Mouse (Mus musculus): ENCODE results near the gene Nprl3. TPM values are rescaled to one million over a fixed set of nuclear protein-coding genes. Genes with fewer than 3 reads are reported as not detected.

Gene Nprl3
- polyA plus RNA-seq, 1 experiment from 2014 or later = 29.8 TPM

- Histone ChIP-seq H3K27me3 (0 out of 2 replicates have a peak, but pooled peaks cover 3% of the 10 kb centered on the region), H3K36me3 (no peaks in the 10 kb centered on the region), H3K4me2 (no peak overlapping the region), H3K9me3 (replicated peaks) (no peaks in the 10 kb centered on the region), H3K4me1 (replicated peaks) (peaks cover 22% of the 10 kb centered on the region; the same call in 1 of the 2 replicates), H3K4me3 (no peak overlapping the region), H3K27ac (no peak overlapping the region), H3K9ac (no peak overlapping the region)
- WGBS = 82% methylated on average over 9 of the region's 9 CpGs
- ATAC-seq (replicated peaks; ENCODE audit: insufficient number of reproducible peaks, insufficient read depth, low FRiP score, low read depth) = no peak
Observed at GRCm38 (mm10) chr11:32190119-32190518, 77.4 kb downstream of the Nprl3 start.

- Histone ChIP-seq H3K27ac (no peak overlapping the region), H3K9ac (no peak overlapping the region), H3K27me3 (no peaks in the 10 kb centered on the region), H3K4me1 (replicated peaks) (peaks cover 22% of the 10 kb centered on the region; the same call in 1 of the 2 replicates), H3K36me3 (no peaks in the 10 kb centered on the region), H3K4me2 (no peak overlapping the region), H3K9me3 (replicated peaks) (no peaks in the 10 kb centered on the region), H3K4me3 (no peak overlapping the region)
- ATAC-seq (replicated peaks; ENCODE audit: insufficient number of reproducible peaks, insufficient read depth, low FRiP score, low read depth) = no peak
- WGBS = 79% methylated on average over 5 of the region's 5 CpGs
Observed at GRCm38 (mm10) chr11:32189434-32189833, 78.1 kb downstream of the Nprl3 start.

- no peaks in the 10 kb centered on the region for H3K36me3 ChIP-seq
- no peak overlapping the region for H3K9ac ChIP-seq
- no peak overlapping the region for H3K27ac ChIP-seq
- H3K4me1 ChIP-seq (replicated peaks) = peaks cover 22% of the 10 kb centered on the region; the same call in 1 of the 2 replicates
- no peak overlapping the region for H3K4me3 ChIP-seq
- ATAC-seq (replicated peaks; ENCODE audit: insufficient number of reproducible peaks, insufficient read depth, low FRiP score, low read depth) = no peak
- H3K27me3 ChIP-seq = no peaks in the 10 kb centered on the region
- H3K4me2 ChIP-seq = no peak overlapping the region
- WGBS = 80% methylated on average over 12 of the region's 12 CpGs
- no peaks in the 10 kb centered on the region for H3K9me3 ChIP-seq (replicated peaks)
Observed at GRCm38 (mm10) chr11:32188881-32189280, 78.6 kb downstream of the Nprl3 start.

- ATAC-seq (replicated peaks; ENCODE audit: insufficient number of reproducible peaks, insufficient read depth, low FRiP score, low read depth) = no peak
- H3K9ac ChIP-seq = no peak overlapping the region
- no peaks in the 10 kb centered on the region for H3K36me3 ChIP-seq
- H3K27ac ChIP-seq = no peak overlapping the region
- 89% methylated on average over 4 of the region's 4 CpGs for WGBS
- H3K27me3 ChIP-seq = no peaks in the 10 kb centered on the region
- H3K4me3 ChIP-seq = no peak overlapping the region
- H3K4me1 ChIP-seq (replicated peaks) = peaks cover 22% of the 10 kb centered on the region; the same call in 1 of the 2 replicates
- no peak overlapping the region for H3K4me2 ChIP-seq
- no peaks in the 10 kb centered on the region for H3K9me3 ChIP-seq (replicated peaks)
Observed at GRCm38 (mm10) chr11:32187256-32187655, 80.3 kb downstream of the Nprl3 start.

GRCm38 (mm10) chr11:32186031-32186430, 81.5 kb downstream of the Nprl3 start:
- WGBS = 67% methylated on average over 3 of the region's 3 CpGs
- Histone ChIP-seq H3K9ac (no peak overlapping the region), H3K36me3 (no peaks in the 10 kb centered on the region), H3K9me3 (replicated peaks) (no peaks in the 10 kb centered on the region), H3K4me2 (no peak overlapping the region), H3K4me1 (replicated peaks) (peaks cover 14% of the 10 kb centered on the region; the same call in 1 of the 2 replicates), H3K27ac (no peak overlapping the region), H3K4me3 (no peak overlapping the region), H3K27me3 (no peaks in the 10 kb centered on the region)
- no peak for ATAC-seq (replicated peaks; ENCODE audit: insufficient number of reproducible peaks, insufficient read depth, low FRiP score, low read depth)

- Histone ChIP-seq H3K27ac (no peak overlapping the region), H3K4me2 (no peak overlapping the region), H3K9ac (no peak overlapping the region), H3K4me1 (replicated peaks) (no peaks in the 10 kb centered on the region), H3K4me3 (no peak overlapping the region), H3K27me3 (no peaks in the 10 kb centered on the region), H3K9me3 (replicated peaks) (no peaks in the 10 kb centered on the region), H3K36me3 (no peaks in the 10 kb centered on the region)
- WGBS = 84% methylated on average over 8 of the region's 8 CpGs
- no peak for ATAC-seq (replicated peaks; ENCODE audit: insufficient number of reproducible peaks, insufficient read depth, low FRiP score, low read depth)
Observed at GRCm38 (mm10) chr11:32184469-32184868, 83.0 kb downstream of the Nprl3 start.

- Histone ChIP-seq H3K4me2 (no peak overlapping the region), H3K9me3 (replicated peaks) (no peaks in the 10 kb centered on the region), H3K4me1 (replicated peaks) (no peaks in the 10 kb centered on the region), H3K27me3 (no peaks in the 10 kb centered on the region), H3K36me3 (no peaks in the 10 kb centered on the region), H3K27ac (no peak overlapping the region), H3K9ac (no peak overlapping the region), H3K4me3 (no peak overlapping the region)
- WGBS = 42% methylated on average over 24 of the region's 25 CpGs
- ATAC-seq (replicated peaks; ENCODE audit: insufficient number of reproducible peaks, insufficient read depth, low FRiP score, low read depth) = no peak
Observed at GRCm38 (mm10) chr11:32181973-32182868, 85.3 kb downstream of the Nprl3 start.

- Histone ChIP-seq H3K9me3 (replicated peaks) (no peaks in the 10 kb centered on the region), H3K36me3 (no peaks in the 10 kb centered on the region), H3K4me2 (no peak overlapping the region), H3K27me3 (no peaks in the 10 kb centered on the region), H3K27ac (no peak overlapping the region), H3K4me3 (no peak overlapping the region), H3K9ac (no peak overlapping the region), H3K4me1 (replicated peaks) (no peaks in the 10 kb centered on the region)
- WGBS = 77% methylated on average over 4 of the region's 4 CpGs
- no peak for ATAC-seq (replicated peaks; ENCODE audit: insufficient number of reproducible peaks, insufficient read depth, low FRiP score, low read depth)
Observed at GRCm38 (mm10) chr11:32181246-32181645, 86.3 kb downstream of the Nprl3 start.

GRCm38 (mm10) chr11:32178506-32178905, 89.0 kb downstream of the Nprl3 start:
- Histone ChIP-seq H3K36me3 (no peaks in the 10 kb centered on the region), H3K9me3 (replicated peaks) (no peaks in the 10 kb centered on the region), H3K4me2 (no peak overlapping the region), H3K4me3 (no peak overlapping the region), H3K27me3 (no peaks in the 10 kb centered on the region), H3K9ac (no peak overlapping the region), H3K27ac (no peak overlapping the region), H3K4me1 (replicated peaks) (no peaks in the 10 kb centered on the region)
- WGBS = 53% methylated on average over 1 of the region's 1 CpGs
- ATAC-seq (replicated peaks; ENCODE audit: insufficient number of reproducible peaks, insufficient read depth, low FRiP score, low read depth) = no peak

Other genes with a start within 250 kb of the Nprl3 start
- 0.09 and 0.77 TPM in 2 replicates for gene Il9r, start 67.4 kb downstream of the Nprl3 start, polyA plus RNA-seq (2015; fragmentation: Nextera tagmentation; extraction: Ambion mirVana)
- gene Snrnp25, start 62.3 kb downstream of the Nprl3 start, polyA plus RNA-seq (2015; fragmentation: Nextera tagmentation; extraction: Ambion mirVana) = 34.5 and 45.1 TPM in 2 replicates
- 35.6 and 42.8 TPM in 2 replicates for gene Rhbdf1, start 45.4 kb downstream of the Nprl3 start, polyA plus RNA-seq (2015; fragmentation: Nextera tagmentation; extraction: Ambion mirVana)
- 14.3 and 22.4 TPM in 2 replicates for gene Mpg, start 41.2 kb downstream of the Nprl3 start, polyA plus RNA-seq (2015; fragmentation: Nextera tagmentation; extraction: Ambion mirVana)
- 195 and 375 TPM in 2 replicates for gene Hba-x, start 8.7 kb upstream of the Nprl3 start, polyA plus RNA-seq (2015; fragmentation: Nextera tagmentation; extraction: Ambion mirVana)
- gene Hba-a1, start 15.8 kb upstream of the Nprl3 start, polyA plus RNA-seq (2015; fragmentation: Nextera tagmentation; extraction: Ambion mirVana) = 23,640 and 24,567 TPM in 2 replicates
- gene Hbq1b, start 19.3 kb upstream of the Nprl3 start, polyA plus RNA-seq (2015; fragmentation: Nextera tagmentation; extraction: Ambion mirVana) = 3.1 and 3.6 TPM in 2 replicates
- 64,616 and 65,648 TPM in 2 replicates for gene Hba-a2, start 28.8 kb upstream of the Nprl3 start, polyA plus RNA-seq (2015; fragmentation: Nextera tagmentation; extraction: Ambion mirVana)
- gene Hbq1a, start 32.4 kb upstream of the Nprl3 start, polyA plus RNA-seq (2015; fragmentation: Nextera tagmentation; extraction: Ambion mirVana) = 3.2 TPM in 2 replicates
- gene Sh3pxd2b, start 80.1 kb upstream of the Nprl3 start, polyA plus RNA-seq (2015; fragmentation: Nextera tagmentation; extraction: Ambion mirVana) = 9.3 and 15.5 TPM in 2 replicates
- 23.3 and 28.6 TPM in 2 replicates for gene Ubtd2, start 187.7 kb upstream of the Nprl3 start, polyA plus RNA-seq (2015; fragmentation: Nextera tagmentation; extraction: Ambion mirVana)

Measured in heart, embryonic 15.5 days (tissue).